Mouse (Mus musculus): ENCODE measurements around the gene Hcar2. TPM values are rescaled to one million over a fixed set of nuclear protein-coding genes. Genes with fewer than 3 reads are reported as not detected.

Hcar2 gene
- polyA plus RNA-seq, 1 experiment from 2014 or later, result not detected

GRCm38 (mm10) chr5:123821264-123821571 lies 44.1 kb downstream of the Hcar2 start:
- ATAC-seq (ENCODE audit: low FRiP score) (no peak), DNase-seq (ENCODE audit: low spot score, missing footprints) (no peak)
- Histone ChIP-seq H3K4me1 (ENCODE audit: control insufficient read depth, insufficient read depth, low read length) (no peaks in the 10 kb centered on the region), H3K27me3 (ENCODE audit: control insufficient read depth, insufficient read depth, low read length) (no peaks in the 10 kb centered on the region), H3K9me3 (ENCODE audit: control insufficient read depth, low read length) (no peaks in the 10 kb centered on the region), H3K4me2 (no peak overlapping the region), H3K27ac (ENCODE audit: low read depth, low read length) (no peak overlapping the region), H3K36me3 (ENCODE audit: control insufficient read depth, insufficient read depth, low read length) (peaks cover 11% of the 10 kb centered on the region; the same call in 1 of the 2 replicates), H3K4me3 (ENCODE audit: low read depth, low read length) (no peak overlapping the region), H3K9ac (ENCODE audit: low read length) (no peak overlapping the region)
- WGBS, result 96% methylated on average over 3 of the region's 3 CpGs

GRCm38 (mm10) chr5:123820501-123821263 lies 44.6 kb downstream of the Hcar2 start:
- no peak for ATAC-seq (ENCODE audit: low FRiP score)
- Histone ChIP-seq H3K4me1 (ENCODE audit: control insufficient read depth, insufficient read depth, low read length) (no peaks in the 10 kb centered on the region), H3K4me3 (ENCODE audit: low read depth, low read length) (no peak overlapping the region), H3K36me3 (ENCODE audit: control insufficient read depth, insufficient read depth, low read length) (peaks cover 11% of the 10 kb centered on the region; the same call in 1 of the 2 replicates), H3K4me2 (no peak overlapping the region), H3K27me3 (ENCODE audit: control insufficient read depth, insufficient read depth, low read length) (no peaks in the 10 kb centered on the region), H3K9ac (ENCODE audit: low read length) (no peak overlapping the region), H3K9me3 (ENCODE audit: control insufficient read depth, low read length) (no peaks in the 10 kb centered on the region), H3K27ac (ENCODE audit: low read depth, low read length) (no peak overlapping the region)
- DNase-seq (ENCODE audit: low spot score, missing footprints), result no peak
- 92% methylated on average over 9 of the region's 9 CpGs for WGBS

GRCm38 (mm10) chr5:123818941-123819577 lies 46.2 kb downstream of the Hcar2 start:
- H3K4me3 ChIP-seq (ENCODE audit: low read depth, low read length), result no peak overlapping the region
- no peak overlapping the region for H3K4me2 ChIP-seq
- WGBS, result 94% methylated on average over 19 of the region's 19 CpGs
- DNase-seq (ENCODE audit: low spot score, missing footprints), result no peak
- no peak overlapping the region for H3K9ac ChIP-seq (ENCODE audit: low read length)
- no peaks in the 10 kb centered on the region for H3K27me3 ChIP-seq (ENCODE audit: control insufficient read depth, insufficient read depth, low read length)
- H3K4me1 ChIP-seq (ENCODE audit: control insufficient read depth, insufficient read depth, low read length), result no peaks in the 10 kb centered on the region
- peaks cover 11% of the 10 kb centered on the region; the same call in 1 of the 2 replicates for H3K36me3 ChIP-seq (ENCODE audit: control insufficient read depth, insufficient read depth, low read length)
- ATAC-seq (ENCODE audit: low FRiP score), result no peak
- no peaks in the 10 kb centered on the region for H3K9me3 ChIP-seq (ENCODE audit: control insufficient read depth, low read length)
- H3K27ac ChIP-seq (ENCODE audit: low read depth, low read length), result no peak overlapping the region

GRCm38 (mm10) chr5:123816891-123817290 lies 48.4 kb downstream of the Hcar2 start:
- no peak for ATAC-seq (ENCODE audit: low FRiP score)
- Histone ChIP-seq H3K9ac (ENCODE audit: low read length) (no peak overlapping the region), H3K36me3 (ENCODE audit: control insufficient read depth, insufficient read depth, low read length) (peaks cover 11% of the 10 kb centered on the region; the same call in 1 of the 2 replicates), H3K4me1 (ENCODE audit: control insufficient read depth, insufficient read depth, low read length) (no peaks in the 10 kb centered on the region), H3K4me3 (ENCODE audit: low read depth, low read length) (no peak overlapping the region), H3K4me2 (no peak overlapping the region), H3K27ac (ENCODE audit: low read depth, low read length) (no peak overlapping the region), H3K27me3 (ENCODE audit: control insufficient read depth, insufficient read depth, low read length) (no peaks in the 10 kb centered on the region), H3K9me3 (ENCODE audit: control insufficient read depth, low read length) (no peaks in the 10 kb centered on the region)
- 92% methylated on average over 7 of the region's 7 CpGs for WGBS
- no peak for DNase-seq (ENCODE audit: low spot score, missing footprints)

Other genes with a start within 250 kb of the Hcar2 start
- 42.8 and 46.8 TPM in 2 replicates for gene Clip1, start 180.9 kb downstream of the Hcar2 start, polyA plus RNA-seq (2014; fragmentation: Nextera tagmentation; extraction: Ambion mirVana)
- gene Zcchc8, start 144.4 kb downstream of the Hcar2 start, polyA plus RNA-seq (2014; fragmentation: Nextera tagmentation; extraction: Ambion mirVana), result 80.8 and 84.7 TPM in 2 replicates
- gene Rsrc2, start 116.1 kb downstream of the Hcar2 start, polyA plus RNA-seq (2014; fragmentation: Nextera tagmentation; extraction: Ambion mirVana), result 168 and 191 TPM in 2 replicates
- 33.6 and 34.4 TPM in 2 replicates for gene Kntc1, start 115.8 kb downstream of the Hcar2 start, polyA plus RNA-seq (2014; fragmentation: Nextera tagmentation; extraction: Ambion mirVana)
- 0.28 TPM in 1 of 2 replicates, not detected in the other for gene Hcar1, start 14.5 kb upstream of the Hcar2 start, polyA plus RNA-seq (2014; fragmentation: Nextera tagmentation; extraction: Ambion mirVana)
- 176 and 179 TPM in 2 replicates for gene Denr, start 41.7 kb upstream of the Hcar2 start, polyA plus RNA-seq (2014; fragmentation: Nextera tagmentation; extraction: Ambion mirVana)
- gene Gm43518, start 61.9 kb upstream of the Hcar2 start, polyA plus RNA-seq (2014; fragmentation: Nextera tagmentation; extraction: Ambion mirVana), result 0.58 and 0.78 TPM in 2 replicates
- 4.6 and 5.4 TPM in 2 replicates for gene Ccdc62, start 65.2 kb upstream of the Hcar2 start, polyA plus RNA-seq (2014; fragmentation: Nextera tagmentation; extraction: Ambion mirVana)
- gene Hip1r, start 108.1 kb upstream of the Hcar2 start, polyA plus RNA-seq (2014; fragmentation: Nextera tagmentation; extraction: Ambion mirVana), result 4.6 and 5.2 TPM in 2 replicates
- 45.5 and 50.7 TPM in 2 replicates for gene Vps37b, start 166.8 kb upstream of the Hcar2 start, polyA plus RNA-seq (2014; fragmentation: Nextera tagmentation; extraction: Ambion mirVana)
- 0.62 and 0.71 TPM in 2 replicates for gene Abcb9, start 230.3 kb upstream of the Hcar2 start, polyA plus RNA-seq (2014; fragmentation: Nextera tagmentation; extraction: Ambion mirVana)
- 10.4 and 11.4 TPM in 2 replicates for gene Ogfod2, start 246.8 kb upstream of the Hcar2 start, polyA plus RNA-seq (2014; fragmentation: Nextera tagmentation; extraction: Ambion mirVana)

All from midbrain, embryonic 11.5 days (tissue).